In the genomic region with DNA sequence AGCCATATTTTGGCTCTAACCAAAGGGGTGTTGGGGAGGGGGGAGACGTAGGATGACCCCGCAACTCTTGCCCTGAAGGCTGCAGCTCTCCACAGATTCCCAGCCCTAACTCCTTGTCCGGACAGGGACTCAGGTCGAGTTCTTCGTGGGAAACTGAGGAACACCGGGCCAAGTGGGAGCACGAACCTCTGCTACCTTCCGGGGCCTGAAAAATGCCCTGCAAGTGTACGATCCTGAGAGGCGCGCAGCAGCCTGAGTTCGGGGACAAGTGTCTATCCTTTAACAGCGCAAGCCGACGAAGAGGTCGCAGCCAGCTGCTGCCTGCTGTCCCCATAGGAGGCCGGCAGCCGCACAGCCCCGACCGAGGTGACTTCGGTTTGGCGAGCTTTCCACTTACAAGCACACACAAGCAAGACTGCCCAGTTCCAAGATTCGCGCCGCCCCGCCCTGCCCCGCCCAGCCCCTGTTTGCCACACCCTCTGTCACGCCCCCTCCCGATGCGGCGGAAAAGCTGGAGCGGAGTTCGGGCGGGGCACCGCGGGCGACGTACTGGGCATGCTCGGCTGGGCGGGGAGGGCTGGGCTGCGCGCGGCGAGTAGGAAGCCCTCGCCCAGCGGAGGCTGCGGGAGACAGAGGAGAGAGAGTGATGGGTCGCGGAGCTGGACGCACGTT, we compare ENCODE assay signal across 8 mouse cellular contexts. TPM values are rescaled to one million over a fixed set of nuclear protein-coding genes. Genes with fewer than 3 reads are reported as not detected.
DNase-seq lines count a peak whose midpoint lies in the region; ATAC-seq and TF ChIP-seq lines count a peak whose summit lies in the region.

No protein-coding gene starts in this region.

- TF ChIP-seq POLR2A in liver, adult 2 months (IDR thresholded peaks at IDR 0.05; ENCODE audit: extremely low read depth, insufficient read depth, low read length), result peak; percentile 84

- H3K9ac ChIP-seq in heart, embryonic 13.5 days, result peak overlapping the region; percentile 91
- peak overlapping the region; percentile 78 for H3K9ac ChIP-seq in kidney, postnatal 0 days (ENCODE audit: low read depth, low read length)
- H3K9ac ChIP-seq in liver, adult 2 months (ENCODE audit: low read depth, low read length), result peak overlapping the region; percentile 69

- H3K9me3 ChIP-seq in heart, embryonic 13.5 days, result no peaks in the 10 kb centered on the region
- H3K9me3 ChIP-seq in kidney, postnatal 0 days (replicated peaks; ENCODE audit: low read length), result no peaks in the 10 kb centered on the region

- peak; percentile 97 for DNase-seq in CD4-positive helper T cell, adult 2 months (ENCODE audit: low read depth, low spot score)
- peak; percentile 96 for DNase-seq in kidney, postnatal 0 days (ENCODE audit: low spot score)
- DNase-seq in liver, adult 2 months (ENCODE audit: extremely low read depth, low read depth, low spot score), result peak; percentile 79
- peak; percentile 91 to 92 for DNase-seq in spleen, postnatal 36 days (ENCODE audit: low spot score in 2 of 2)

- H3K4me1 ChIP-seq in brown adipose tissue, adult 24 weeks (ENCODE audit: control insufficient read depth, insufficient read depth, insufficient read length, low read length), result no peaks in the 10 kb centered on the region; the same call in 1 of the 2 replicates
- H3K4me1 ChIP-seq in heart, embryonic 13.5 days, result peaks cover 34% of the 10 kb centered on the region
- H3K4me1 ChIP-seq in kidney, postnatal 0 days (replicated peaks; ENCODE audit: insufficient read depth, low read length), result no peaks in the 10 kb centered on the region
- peaks cover 8% of the 10 kb centered on the region for H3K4me1 ChIP-seq in liver, adult 2 months (ENCODE audit: control insufficient read depth, insufficient read depth, low read length)

- ATAC-seq in erythroid progenitor cell, adult 5-6 weeks (replicated peaks; ENCODE audit: low FRiP score, poor library complexity, severe bottlenecking), result peak; percentile 90
- ATAC-seq in heart, embryonic 13.5 days (ENCODE audit: extremely low read depth, insufficient number of reproducible peaks, low FRiP score, low TSS enrichment), result peak; percentile 89
- ATAC-seq in kidney, postnatal 0 days (replicated peaks; ENCODE audit: low FRiP score, low read depth), result peak; percentile 92
- ATAC-seq in monocyte, adult 5-6 weeks (replicated peaks; ENCODE audit: insufficient number of reproducible peaks, low FRiP score, low TSS enrichment, poor library complexity, severe bottlenecking), result peak; percentile 60

- H3K4me2 ChIP-seq in heart, embryonic 13.5 days, result peak overlapping the region; percentile 86
- peak overlapping the region; percentile 74 for H3K4me2 ChIP-seq in kidney, postnatal 0 days (ENCODE audit: low read length)

- H3K27ac ChIP-seq in brown adipose tissue, adult 24 weeks (replicated peaks; ENCODE audit: low read depth, low read length), result peak overlapping the region; percentile 28; the same call in 1 of the 2 replicates
- peak overlapping the region; percentile 96 for H3K27ac ChIP-seq in heart, embryonic 13.5 days (replicated peaks)
- H3K27ac ChIP-seq in kidney, postnatal 0 days, result peak overlapping the region; percentile 94
- H3K27ac ChIP-seq in liver, adult 2 months (replicated peaks; ENCODE audit: insufficient read depth, low read depth, low read length), result peak overlapping the region; percentile 43

- under 1% methylated on average over 51 of the region's 51 CpGs for WGBS in heart, embryonic 13.5 days
- WGBS in kidney, postnatal 0 days, result under 1% methylated on average over 48 of the region's 51 CpGs
- WGBS in liver, adult 2 months, result under 1% methylated on average over 51 of the region's 51 CpGs

- peak overlapping the region; percentile 89 for H3K4me3 ChIP-seq in brown adipose tissue, adult 24 weeks (ENCODE audit: insufficient read depth, low read depth, low read length)
- peak overlapping the region; percentile 84 for H3K4me3 ChIP-seq in heart, embryonic 13.5 days
- H3K4me3 ChIP-seq in kidney, postnatal 0 days (replicated peaks; ENCODE audit: low read depth, low read length), result peak overlapping the region; percentile 88
- H3K4me3 ChIP-seq in liver, adult 2 months (ENCODE audit: insufficient read depth, low read depth, low read length), result peak overlapping the region; percentile 73

- no peaks in the 10 kb centered on the region for H3K79me2 ChIP-seq in liver, adult 2 months (ENCODE audit: control insufficient read depth, insufficient read depth, low read length)

- H3K27me3 ChIP-seq in heart, embryonic 13.5 days (replicated peaks), result no peaks in the 10 kb centered on the region
- no peaks in the 10 kb centered on the region for H3K27me3 ChIP-seq in kidney, postnatal 0 days (ENCODE audit: insufficient read depth, low read length)
- no peaks in the 10 kb centered on the region for H3K27me3 ChIP-seq in liver, adult 2 months (ENCODE audit: control insufficient read depth, insufficient read depth, low read length)

- peak; percentile 27; the same call in 1 of the 2 replicates for TF ChIP-seq CTCF in kidney, postnatal 0 days (IDR thresholded peaks at IDR 0.05; ENCODE audit: low read depth)
- no peak for TF ChIP-seq CTCF in liver, adult 2 months (IDR thresholded peaks at IDR 0.05; ENCODE audit: low read depth, low read length)

- peaks cover 3% of the 10 kb centered on the region for H3K36me3 ChIP-seq in heart, embryonic 13.5 days
- no peaks in the 10 kb centered on the region for H3K36me3 ChIP-seq in kidney, postnatal 0 days (ENCODE audit: insufficient read depth, low read length)
- H3K36me3 ChIP-seq in liver, adult 2 months (ENCODE audit: control insufficient read depth, insufficient read depth, low read length), result no peaks in the 10 kb centered on the region

RNA-seq across cellular contexts. Expression of gene B430305J03Rik, which starts 1.6 kb away (rescaled TPM):
- not detected in 2 replicates for polyA plus RNA-seq in brown adipose tissue, adult 24 weeks (2012; ENCODE audit: insufficient read depth, insufficient read length, missing spikeins)
- not detected in 2 replicates for total RNA-seq in erythroid progenitor cell, adult 5-6 weeks (2015; ENCODE audit: low replicate concordance)
- 0.08 TPM in 1 of 2 replicates, not detected in the other for total RNA-seq in erythroid progenitor cell, adult 5-6 weeks (2017; ENCODE audit: low replicate concordance)
- not detected in 2 replicates for polyA plus RNA-seq in heart, embryonic 13.5 days (2015; fragmentation: Nextera tagmentation; extraction: Ambion mirVana)
- not detected in 2 replicates for polyA plus RNA-seq in kidney, postnatal 0 days (2015; fragmentation: Nextera tagmentation; extraction: Ambion mirVana)
- under 0.01 TPM in 2 replicates for total RNA-seq in liver, adult 2 months (2014; rRNA removed)
- 0.04 and 0.05 TPM in 2 replicates for polyA plus RNA-seq in liver, adult 2 months (2012; rRNA removed)
- 1.1 to 1.9 TPM (median 1.7 TPM) in 3 replicates for total RNA-seq in monocyte, adult 5-6 weeks (2017)

RNA-seq across cellular contexts. Expression of gene Rap2b, which starts 2.7 kb away (rescaled TPM):
- polyA plus RNA-seq in brown adipose tissue, adult 24 weeks (2012; ENCODE audit: insufficient read depth, insufficient read length, missing spikeins), result 3.0 and 3.2 TPM in 2 replicates
- total RNA-seq in erythroid progenitor cell, adult 5-6 weeks (2015; ENCODE audit: low replicate concordance), result 1.4 and 1.7 TPM in 2 replicates
- total RNA-seq in erythroid progenitor cell, adult 5-6 weeks (2017; ENCODE audit: low replicate concordance), result 1.4 and 1.9 TPM in 2 replicates
- 6.0 and 6.7 TPM in 2 replicates for polyA plus RNA-seq in heart, embryonic 13.5 days (2015; fragmentation: Nextera tagmentation; extraction: Ambion mirVana)
- 7.4 and 8.6 TPM in 2 replicates for polyA plus RNA-seq in kidney, postnatal 0 days (2015; fragmentation: Nextera tagmentation; extraction: Ambion mirVana)
- 0.92 and 1.0 TPM in 2 replicates for total RNA-seq in liver, adult 2 months (2014; rRNA removed)
- 0.46 and 0.71 TPM in 2 replicates for polyA plus RNA-seq in liver, adult 2 months (2012; rRNA removed)
- 19.0 to 29.0 TPM (median 24.3 TPM) in 3 replicates for total RNA-seq in monocyte, adult 5-6 weeks (2017)

Comparison
In these comparisons a context has a peak if more than half of its experiments do, and no peak if none do; other contexts are left out.
1. Peak in every context shown above with its lines: DNase-seq, ATAC-seq, H3K4me3 ChIP-seq and H3K27ac ChIP-seq.
2. H3K27ac ChIP-seq: peak in every context shown above with its lines; median percentile 96 in heart, embryonic 13.5 days; 94 in kidney, postnatal 0 days; 43 in liver, adult 2 months; 28 in brown adipose tissue, adult 24 weeks.